Mouse (Mus musculus) neutrophil, adult 65 days (primary cell): ENCODE data around the gene Cbln3. TPM values are rescaled to one million over a fixed set of nuclear protein-coding genes. Genes with fewer than 3 reads are reported as not detected.

Experiments
- total RNA-seq: library from RNA; stranded (reverse); gene quantifications from 2 replicates; pipeline ENCODE4 v1.2.4, GENCODE M21; 2023

Gene Cbln3
- 0.48 and 0.54 TPM in 2 replicates for total RNA-seq

DNA sequence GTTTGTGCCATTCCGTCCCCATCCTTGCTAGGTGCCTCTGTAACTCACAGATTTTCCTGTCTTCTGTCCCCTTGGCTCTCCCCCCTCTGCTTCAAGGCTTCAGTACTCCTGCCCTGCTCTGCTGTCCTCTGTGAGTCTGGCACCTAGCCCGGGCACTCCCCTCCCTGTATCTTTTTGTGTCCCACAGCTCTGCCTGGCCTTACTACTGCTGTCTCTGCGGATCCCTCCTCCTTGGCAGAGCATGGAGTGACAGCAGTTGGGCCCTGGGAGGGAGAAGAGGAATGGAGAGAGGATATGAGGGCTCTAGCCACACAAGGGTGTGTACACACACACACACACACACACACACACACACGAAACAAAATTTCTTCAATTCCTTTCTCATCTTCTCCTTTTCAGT is at the start of gene Cbln3:
Gene Cbln3 (minus strand): TSS at position 227 of the 400 bp plus-strand sequence.

DNA sequence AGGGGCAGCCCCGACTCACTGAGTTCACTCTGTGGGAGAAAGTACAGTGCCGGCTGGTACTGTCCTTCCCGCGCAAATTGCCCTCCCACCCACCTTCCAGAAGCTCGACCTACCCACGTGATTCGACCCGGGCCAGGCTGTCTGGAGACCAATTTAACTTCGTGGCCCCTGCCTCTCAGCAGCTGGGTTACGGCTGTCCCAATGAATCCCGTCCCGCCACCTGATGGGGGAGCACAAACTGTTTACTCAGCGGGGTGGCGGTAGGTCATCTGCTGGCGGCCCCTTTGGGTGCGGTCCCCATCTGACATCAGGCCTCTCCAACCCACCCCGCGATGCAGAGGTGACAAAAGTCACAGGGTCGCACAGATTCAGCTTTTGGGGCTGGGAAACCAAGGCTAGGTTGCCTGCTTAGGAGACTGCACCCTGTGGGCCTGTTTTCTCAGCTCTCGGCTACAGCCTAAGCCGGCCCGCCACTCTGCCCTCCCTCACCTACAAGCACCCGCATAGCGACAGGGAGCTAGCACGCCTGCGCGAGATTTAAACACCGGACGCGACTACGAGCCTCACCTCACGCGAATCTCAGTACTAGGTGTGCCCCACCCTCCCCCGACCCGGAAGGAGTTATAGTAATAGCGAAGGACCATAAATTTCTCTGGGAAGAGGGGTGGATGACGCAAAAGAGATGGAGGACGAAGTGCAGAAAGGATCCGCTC is 15.7 kb upstream of the Cbln3 start, which contains the start of gene Sdr39u1:
Gene Sdr39u1 (minus strand): TSS at position 593 of the 713 bp plus-strand sequence.

DNA sequence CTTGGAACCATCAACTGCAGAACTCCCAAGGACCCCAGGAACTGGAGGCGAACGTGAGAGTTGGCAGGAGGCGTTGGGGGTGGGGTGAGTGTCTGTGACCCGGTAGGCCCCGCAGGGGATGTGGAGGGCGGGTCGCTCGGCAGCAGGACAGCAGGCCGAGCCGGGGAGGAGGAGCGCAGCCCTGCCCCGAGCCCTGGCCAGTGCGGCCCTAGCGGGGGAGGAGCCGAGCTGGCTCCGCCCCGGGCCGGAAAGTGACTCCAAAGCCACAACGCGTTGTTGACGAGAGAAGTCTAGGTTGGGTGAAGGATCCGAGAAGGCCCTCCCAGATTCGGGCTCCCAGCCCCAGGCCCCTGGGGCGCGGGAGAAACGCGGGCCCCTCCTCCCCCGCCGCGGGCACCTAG is 521 bp upstream of the Cbln3 start, which contains the start of gene Khnyn:
Gene Khnyn (plus strand): TSS at position 235 of the 401 bp plus-strand sequence.

DNA sequence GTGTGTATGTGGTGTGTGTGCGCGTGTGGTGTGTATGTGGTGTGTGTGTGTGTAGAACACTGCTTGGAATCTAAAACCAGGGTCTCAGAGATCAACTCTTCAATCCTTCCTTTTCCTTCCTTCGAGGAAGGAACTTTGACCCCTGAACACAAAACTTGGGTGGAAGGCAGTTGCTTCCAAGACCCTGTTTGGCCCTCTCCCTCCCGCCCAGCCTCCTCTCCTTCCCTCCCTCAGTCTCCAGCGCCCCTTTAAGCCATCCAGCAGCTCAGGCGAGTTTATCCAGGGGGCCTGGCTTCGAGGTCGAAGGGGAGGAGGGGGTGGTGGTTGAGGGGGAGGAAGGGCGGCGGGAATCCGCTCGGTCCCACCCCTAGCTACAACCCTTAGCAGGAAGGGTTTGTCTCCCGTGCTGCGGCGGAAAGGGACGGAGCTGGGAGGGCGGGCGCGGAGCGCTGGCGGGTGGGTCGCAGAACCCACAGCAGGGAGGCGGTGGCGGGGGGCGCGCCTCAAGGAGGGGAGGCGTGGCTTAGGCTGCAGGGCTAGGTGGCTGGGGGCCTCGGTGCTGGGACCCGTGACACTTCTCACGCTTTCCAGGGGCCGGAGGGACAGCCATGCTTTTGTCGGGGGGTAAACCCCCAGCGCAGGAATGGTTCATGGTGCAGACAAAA is 30.4 kb downstream of the Cbln3 start, which contains the start of gene Nynrin:
Gene Nynrin (plus strand): TSS at position 390 of the 665 bp plus-strand sequence.

Other genes with a start within 250 kb of the Cbln3 start
- 10.0 and 12.5 TPM in 2 replicates for gene Ipo4, start 248.4 kb downstream of the Cbln3 start, total RNA-seq
- gene Gm49378, start 246.5 kb downstream of the Cbln3 start, total RNA-seq: 1.5 and 2.2 TPM in 2 replicates
- 29.1 and 33.0 TPM in 2 replicates for gene Tm9sf1, start 240.6 kb downstream of the Cbln3 start, total RNA-seq
- 1.3 and 1.7 TPM in 2 replicates for gene Tssk4, start 234.2 kb downstream of the Cbln3 start, total RNA-seq
- gene Mdp1, start 223.9 kb downstream of the Cbln3 start, total RNA-seq: 9.4 and 11.2 TPM in 2 replicates
- gene Gmpr2, start 212.5 kb downstream of the Cbln3 start, total RNA-seq: 12.0 and 12.3 TPM in 2 replicates
- 129 and 152 TPM in 2 replicates for gene Nedd8, start 212.3 kb downstream of the Cbln3 start, total RNA-seq
- 47.7 and 63.8 TPM in 2 replicates for gene Tinf2, start 202.6 kb downstream of the Cbln3 start, total RNA-seq
- 2.1 and 2.6 TPM in 2 replicates for gene Tgm1, start 170.5 kb downstream of the Cbln3 start, total RNA-seq
- 23.7 and 38.4 TPM in 2 replicates for gene Rabggta, start 162.1 kb downstream of the Cbln3 start, total RNA-seq
- 47.8 and 56.7 TPM in 2 replicates for gene Dhrs1, start 138.7 kb downstream of the Cbln3 start, total RNA-seq
- gene Nop9, start 138.7 kb downstream of the Cbln3 start, total RNA-seq: 12.1 and 17.3 TPM in 2 replicates
- 0.77 TPM in 1 of 2 replicates, not detected in the other for gene Cideb, start 125.9 kb downstream of the Cbln3 start, total RNA-seq
- gene Ltb4r2, start 123.0 kb downstream of the Cbln3 start, total RNA-seq: 0.43 and 1.0 TPM in 2 replicates
- 203 and 207 TPM in 2 replicates for gene Ltb4r1, start 118.4 kb downstream of the Cbln3 start, total RNA-seq
- 0.63 TPM in 1 of 2 replicates, not detected in the other for gene Adcy4, start 100.3 kb downstream of the Cbln3 start, total RNA-seq
- gene Ripk3, start 95.5 kb downstream of the Cbln3 start, total RNA-seq: 42.5 and 50.7 TPM in 2 replicates
- gene Nfatc4, start 61.2 kb downstream of the Cbln3 start, total RNA-seq: not detected in 2 replicates
- 1.1 and 3.0 TPM in 2 replicates for gene Nynrin, start 30.4 kb downstream of the Cbln3 start, total RNA-seq
- 107 and 146 TPM in 2 replicates for gene Khnyn, start 555 bp upstream of the Cbln3 start, total RNA-seq
- 1.9 and 2.2 TPM in 2 replicates for gene Sdr39u1, start 15.9 kb upstream of the Cbln3 start, total RNA-seq
- not detected in 2 replicates for gene Cma1, start 60.3 kb upstream of the Cbln3 start, total RNA-seq
- gene Cma2, start 66.6 kb upstream of the Cbln3 start, total RNA-seq: not detected in 2 replicates
- gene Mcpt1, start 133.6 kb upstream of the Cbln3 start, total RNA-seq: not detected in 2 replicates
- gene Mcpt9, start 146.1 kb upstream of the Cbln3 start, total RNA-seq: not detected in 2 replicates
- gene Mcpt2, start 157.6 kb upstream of the Cbln3 start, total RNA-seq: not detected in 2 replicates
- not detected in 2 replicates for gene Mcpt4, start 177.9 kb upstream of the Cbln3 start, total RNA-seq
- 83.0 and 87.4 TPM in 2 replicates for gene Mcpt8, start 200.9 kb upstream of the Cbln3 start, total RNA-seq
- 123 and 127 TPM in 2 replicates for gene Ctsg, start 218.2 kb upstream of the Cbln3 start, total RNA-seq
- not detected in 2 replicates for gene Gzme, start 236.2 kb upstream of the Cbln3 start, total RNA-seq
- not detected in 2 replicates for gene Gzmd, start 248.2 kb upstream of the Cbln3 start, total RNA-seq